Mouse (Mus musculus) kidney, postnatal 25 days (tissue): ENCODE measurements around the gene Cyb561d2.
A peak's percentile ranks its signal among the peaks of the same experiment; 100 is the strongest.
"Not testable (repeated sequence)": the region's sequence is repeated elsewhere in the genome, so short reads cannot be mapped to it uniquely, and the experiment has no call there.

Experiments
- DNase-seq, 2 experiments: peaks; one replicate each; pipeline ENCODE4 v3.0.0; 2021; ENCODE audit warnings: mixed read lengths in 2 of 2

Cyb561d2 gene

DNA sequence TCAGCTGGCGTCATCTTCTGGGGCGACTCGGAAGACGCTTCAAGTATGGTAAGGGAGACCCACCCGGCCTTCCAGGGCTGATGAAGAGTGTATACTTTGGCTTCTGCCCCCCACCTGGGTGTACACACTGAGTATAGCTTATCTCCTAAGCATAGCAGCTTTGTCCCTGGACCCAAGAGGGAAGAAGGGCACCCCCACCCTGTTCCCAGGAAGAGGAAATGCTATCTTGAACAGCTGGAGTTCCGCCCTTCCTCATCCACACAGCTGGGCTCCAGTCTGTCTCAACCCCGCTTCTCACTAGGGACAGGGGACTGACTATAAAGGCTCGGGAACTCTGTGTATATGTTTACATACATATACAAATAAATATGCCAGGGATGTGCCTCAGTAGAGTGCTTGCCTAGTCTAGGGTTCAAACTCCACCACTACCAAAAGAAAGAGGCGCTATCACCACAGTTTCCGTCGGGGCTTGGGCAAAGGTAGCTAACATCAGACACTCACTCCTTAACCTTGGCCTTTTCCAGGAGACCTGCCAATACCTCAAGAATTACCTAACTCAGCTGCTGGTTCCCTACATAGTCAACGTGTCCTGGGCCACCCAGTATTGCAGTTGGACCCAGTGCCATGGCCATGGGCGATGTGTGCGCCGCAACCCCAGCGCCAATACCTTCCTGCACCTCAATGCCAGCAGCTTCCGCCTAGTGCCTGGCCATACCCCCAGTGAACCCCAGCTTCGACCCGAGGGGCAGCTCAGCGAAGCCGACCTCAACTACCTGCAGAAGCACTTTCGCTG, 29.7 kb upstream of the Cyb561d2 start:
- peak in 1 of 2 experiments; percentile 55 for DNase-seq

DNA sequence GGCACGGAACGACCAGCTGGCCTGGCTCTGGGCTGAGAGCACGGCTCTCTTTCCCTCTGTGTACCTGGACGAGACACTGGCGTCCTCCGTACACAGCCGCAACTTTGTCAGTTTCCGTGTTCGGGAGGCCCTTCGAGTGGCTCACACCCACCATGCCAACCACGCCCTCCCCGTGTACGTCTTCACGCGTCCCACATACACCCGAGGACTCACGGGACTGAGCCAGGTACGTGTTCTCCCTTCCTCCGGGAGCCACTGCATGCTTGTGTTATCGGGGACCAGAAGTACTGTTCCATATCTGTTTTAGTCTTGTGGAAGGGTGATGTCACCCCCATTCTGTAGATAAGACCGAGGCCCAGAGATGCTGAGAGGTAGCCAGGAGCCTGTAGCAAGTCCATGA, 28.9 kb upstream of the Cyb561d2 start:
- DNase-seq: peak in 1 of 2 experiments; percentile 55

DNA sequence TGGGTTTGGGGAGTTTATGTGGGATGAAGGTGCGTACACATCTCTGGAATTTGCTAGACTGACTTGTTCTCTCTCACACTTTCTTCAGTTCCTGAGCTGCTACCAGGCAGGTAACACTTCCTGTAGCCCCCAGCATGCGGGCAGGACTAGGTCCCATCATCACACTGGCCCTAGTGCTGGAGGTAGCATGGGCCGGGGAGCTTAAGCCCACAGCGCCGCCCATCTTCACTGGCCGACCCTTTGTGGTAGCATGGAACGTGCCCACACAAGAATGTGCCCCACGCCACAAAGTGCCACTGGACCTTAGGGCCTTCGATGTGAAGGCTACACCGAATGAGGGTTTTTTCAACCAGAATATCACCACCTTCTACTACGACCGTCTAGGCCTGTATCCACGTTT, 28.0 kb upstream of the Cyb561d2 start:
- no peak for DNase-seq

DNA sequence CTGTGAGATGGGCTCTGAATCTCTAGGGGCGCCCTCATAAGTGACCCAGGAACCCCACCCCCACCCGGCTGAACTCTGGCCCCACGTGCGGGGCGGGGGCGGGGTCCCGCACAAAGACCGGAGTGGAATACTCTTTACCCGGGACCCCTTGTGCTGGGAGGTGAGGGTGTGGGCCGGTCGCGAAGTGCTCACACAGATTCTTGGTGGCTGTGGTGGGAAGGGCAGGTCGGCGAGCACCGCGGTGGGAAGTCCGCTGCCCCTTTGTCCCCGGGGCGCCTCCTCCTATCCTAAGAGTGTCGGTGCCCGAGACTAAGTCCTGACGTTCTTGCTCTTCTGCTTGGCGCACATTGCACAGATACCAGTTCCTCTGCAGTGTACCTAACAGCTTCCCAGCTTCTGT, 27.3 kb upstream of the Cyb561d2 start:
- no peak for DNase-seq

DNA sequence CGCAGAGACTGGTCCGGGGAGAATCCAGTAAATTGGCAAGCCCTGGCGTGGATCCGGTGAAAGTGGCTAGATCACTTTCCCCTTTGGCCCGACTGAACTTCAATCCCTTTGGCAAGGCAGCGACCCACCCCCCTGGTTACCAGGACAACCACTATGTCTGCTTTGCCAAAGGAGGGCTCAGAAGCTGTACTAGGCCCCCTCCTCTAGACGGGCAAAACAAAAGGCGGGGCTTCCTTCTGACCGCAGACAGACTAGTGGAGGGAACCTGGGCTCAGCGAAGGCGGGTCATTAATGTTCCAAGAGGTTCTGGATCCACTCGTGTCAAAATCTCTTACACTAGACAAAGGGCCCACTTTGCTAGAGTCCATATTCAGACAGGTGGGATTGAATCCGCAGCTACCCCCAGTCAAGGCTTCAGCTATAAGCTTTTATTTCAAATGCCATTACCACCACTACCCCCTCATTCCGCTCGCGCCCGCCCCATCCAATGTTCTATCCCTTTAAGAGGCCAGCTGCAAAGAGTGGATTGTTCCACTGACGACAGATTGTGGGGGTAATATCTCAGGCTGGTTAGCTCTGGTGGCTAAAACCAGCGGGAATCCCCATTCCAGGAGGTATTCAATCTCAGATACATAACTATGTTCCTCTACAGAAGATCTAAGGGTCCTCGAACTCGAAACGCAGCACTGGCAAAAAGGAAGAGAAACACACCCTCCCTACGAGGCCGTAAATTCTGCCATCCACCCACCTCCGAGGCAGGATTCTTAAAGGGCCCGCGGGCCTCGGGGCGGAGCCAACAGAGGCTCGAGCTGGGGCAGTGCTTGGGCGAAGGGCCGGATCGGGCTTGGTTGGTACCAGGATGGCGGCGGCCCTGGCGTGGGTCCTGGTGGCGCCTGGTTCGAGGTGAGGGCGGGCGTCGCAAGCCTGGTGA, 26.6 kb upstream of the Cyb561d2 start:
- DNase-seq: peak; percentile 89 to 95

DNA sequence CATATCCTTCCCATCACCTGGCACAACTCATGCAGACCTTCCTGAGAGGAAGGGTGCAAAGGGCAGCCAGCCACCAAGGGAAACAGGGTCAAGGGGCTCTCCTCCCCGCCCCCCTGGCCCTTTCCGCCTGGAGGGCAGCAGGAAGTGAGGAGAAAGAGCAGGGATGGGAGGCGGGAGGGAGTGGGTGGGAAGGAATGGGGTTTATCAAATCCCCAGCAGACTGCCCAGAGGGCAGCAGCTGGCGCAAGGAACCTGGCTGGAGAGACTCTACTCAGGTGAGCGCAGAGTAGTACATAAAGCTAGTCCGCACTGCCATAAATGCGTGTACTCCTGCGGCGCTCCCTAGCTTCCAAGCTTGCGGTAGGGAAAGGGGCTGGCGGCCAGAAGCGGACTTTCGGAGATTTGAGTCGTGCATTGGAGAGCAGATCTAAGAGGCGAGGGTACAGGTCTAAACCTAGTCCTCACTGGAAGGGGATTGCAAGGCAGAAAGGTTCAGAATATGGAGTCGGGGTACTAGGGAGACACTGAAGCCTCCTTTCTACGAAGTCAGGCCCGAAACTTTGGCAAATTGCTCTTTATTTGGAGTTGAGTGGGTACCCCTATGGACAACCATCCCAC, 25.8 kb upstream of the Cyb561d2 start, which contains the start of gene Hyal2:
Gene Hyal2, plus strand, starts transcription at position 244 of the 618 bp plus-strand sequence.
- DNase-seq: peak; percentile 88 to 95

DNA sequence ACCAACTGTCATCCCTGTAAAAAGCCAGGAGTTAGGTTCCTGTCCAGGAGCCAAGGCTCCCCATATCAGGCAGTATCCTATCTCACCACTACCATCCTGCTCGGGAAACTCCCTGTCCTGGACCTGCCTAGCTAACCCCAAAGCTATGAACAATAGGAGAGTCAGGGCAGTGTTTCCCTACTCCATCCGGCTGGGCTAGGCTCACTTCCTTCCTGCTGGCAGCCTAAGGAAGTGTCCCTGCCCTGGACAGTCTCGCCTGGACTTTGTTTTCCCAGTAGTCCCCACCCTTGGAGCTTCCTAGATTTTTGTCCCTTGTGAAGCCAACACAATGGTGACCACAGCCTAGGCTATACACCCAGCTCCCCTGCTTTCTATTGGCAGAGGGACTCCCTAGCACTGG, 24.9 kb upstream of the Cyb561d2 start:
- peak; percentile 65 to 88 for DNase-seq

DNA sequence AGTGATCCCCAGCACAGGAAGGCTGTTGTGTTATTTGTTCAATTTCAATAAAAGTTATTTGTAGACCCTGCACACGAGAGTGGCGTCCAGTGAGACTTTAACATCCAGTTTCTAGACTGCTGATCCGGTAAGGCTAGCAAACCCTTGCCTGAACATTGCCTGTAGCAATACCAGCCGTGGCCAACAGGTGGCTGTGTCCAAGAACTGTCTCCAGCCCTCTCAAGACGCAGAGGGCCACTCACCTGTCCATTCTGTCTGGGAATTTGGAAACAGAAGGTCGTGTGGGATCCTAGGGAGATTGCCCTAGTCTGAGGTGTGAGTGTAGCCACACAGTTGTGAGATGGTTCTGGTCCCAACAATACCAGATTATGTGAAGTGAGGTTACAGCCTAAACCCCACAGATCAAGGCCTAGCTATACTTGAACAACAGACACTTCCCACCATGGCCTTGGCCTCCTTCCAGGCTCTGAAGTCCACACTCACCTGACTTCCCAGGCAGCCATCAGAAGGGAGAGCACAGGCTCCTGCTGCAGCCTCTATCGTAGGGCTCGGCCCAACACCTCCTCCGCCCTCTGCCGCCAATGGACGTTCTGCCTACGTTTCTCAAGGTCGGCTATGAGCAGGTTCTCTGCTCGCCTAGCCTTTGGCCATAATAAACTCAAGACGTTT, 24.2 kb upstream of the Cyb561d2 start:
- peak; percentile 94 to 97 for DNase-seq

DNA sequence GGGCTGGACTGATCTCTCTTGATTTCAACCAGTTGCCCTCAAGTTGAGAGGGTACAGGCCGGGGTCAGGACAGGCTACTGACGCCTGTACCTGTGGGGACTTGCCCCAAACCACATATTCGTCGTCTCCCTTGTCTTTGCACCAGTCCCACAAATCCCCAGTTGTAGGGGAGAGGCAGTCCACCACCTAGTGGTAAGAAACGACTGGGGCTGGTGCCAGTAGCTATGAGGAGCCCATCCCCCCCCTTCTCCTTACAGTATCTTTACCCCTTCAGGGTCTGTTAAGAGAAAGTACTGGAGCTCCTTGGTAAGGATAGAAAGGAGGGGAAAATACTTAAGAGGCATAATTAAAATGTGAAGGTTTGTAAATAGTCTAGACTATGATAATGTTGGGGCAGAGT, 23.6 kb upstream of the Cyb561d2 start:
- DNase-seq: not testable (repeated sequence)

DNA sequence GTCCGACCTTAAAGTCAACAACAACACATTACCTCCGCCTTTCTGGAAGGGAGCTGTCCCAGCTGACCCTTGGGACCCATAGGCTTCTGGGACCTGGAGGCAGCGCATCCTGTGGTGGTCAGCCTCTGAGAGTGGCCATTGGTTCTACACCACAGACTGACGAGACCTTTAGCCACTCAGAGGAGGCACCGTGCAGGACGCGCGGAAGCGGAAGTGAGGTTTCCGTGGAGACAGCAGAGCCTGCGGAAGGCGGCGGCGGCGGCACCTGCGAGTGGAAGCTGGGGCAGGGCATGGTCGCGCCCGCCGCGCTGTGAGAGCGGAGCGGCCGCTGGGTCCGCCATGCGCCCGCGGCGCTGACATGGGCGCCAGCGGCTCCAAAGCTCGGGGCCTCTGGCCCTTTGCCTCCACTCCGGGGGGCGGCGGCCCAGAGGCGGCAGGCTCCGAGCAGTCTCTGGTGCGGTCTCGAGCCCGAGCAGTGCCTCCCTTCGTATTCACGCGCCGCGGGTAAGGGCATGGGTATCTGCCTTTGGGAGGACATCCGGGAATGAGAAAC, 21.1 kb upstream of the Cyb561d2 start, which contains the start of gene Tusc2:
Gene Tusc2, plus strand, starts transcription at position 227 of the 553 bp plus-strand sequence.
- DNase-seq: peak; percentile 96 to 99

DNA sequence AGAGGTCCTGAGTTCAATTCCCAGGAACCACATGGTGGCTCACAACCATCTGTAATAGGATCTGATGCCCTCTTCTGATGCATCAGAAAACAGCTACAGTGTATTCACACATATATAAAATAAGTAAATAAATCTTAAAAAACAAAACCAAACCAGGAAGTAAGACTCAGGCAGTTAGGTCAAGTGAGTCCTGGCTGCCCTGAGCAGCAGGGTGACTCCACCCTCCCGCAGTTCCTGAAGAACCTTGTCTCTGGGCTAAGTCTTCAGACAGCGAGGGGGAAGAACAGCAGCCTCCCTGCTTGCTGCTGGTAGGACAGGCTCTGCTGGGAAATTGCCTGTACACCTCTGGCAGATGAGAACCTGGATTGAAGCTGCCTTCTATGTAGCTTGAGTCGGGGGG, 14.4 kb upstream of the Cyb561d2 start:
- DNase-seq: peak in 1 of 2 experiments; percentile 54

DNA sequence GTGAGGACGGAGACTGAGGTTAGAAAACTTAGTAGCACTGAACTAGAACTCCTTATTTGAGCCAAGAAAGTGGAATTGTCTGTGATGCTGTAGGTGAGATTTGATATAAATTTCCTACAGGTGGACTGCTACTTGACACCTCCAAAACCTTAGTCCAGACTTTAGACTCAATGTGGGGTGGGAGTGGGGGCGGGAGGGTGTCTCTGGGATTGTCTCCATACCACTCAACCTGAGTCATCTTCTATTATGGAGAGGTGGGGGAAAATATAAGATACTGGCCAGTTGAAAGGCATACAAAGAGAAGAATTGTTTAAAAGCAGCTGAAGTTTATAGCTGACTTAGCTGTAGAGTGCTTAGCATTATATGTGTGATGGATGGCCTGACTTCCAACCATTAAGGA, 13.7 kb upstream of the Cyb561d2 start:
- no peak for DNase-seq

- DNase-seq: peak; percentile 68 to 82
These were observed 13.1 kb upstream of the Cyb561d2 start for GRCm38 (mm10) chr9:107555031-107555457.

- DNase-seq: peak; percentile 97
These were observed 12.4 kb upstream of the Cyb561d2 start for GRCm38 (mm10) chr9:107554319-107554825.

DNA sequence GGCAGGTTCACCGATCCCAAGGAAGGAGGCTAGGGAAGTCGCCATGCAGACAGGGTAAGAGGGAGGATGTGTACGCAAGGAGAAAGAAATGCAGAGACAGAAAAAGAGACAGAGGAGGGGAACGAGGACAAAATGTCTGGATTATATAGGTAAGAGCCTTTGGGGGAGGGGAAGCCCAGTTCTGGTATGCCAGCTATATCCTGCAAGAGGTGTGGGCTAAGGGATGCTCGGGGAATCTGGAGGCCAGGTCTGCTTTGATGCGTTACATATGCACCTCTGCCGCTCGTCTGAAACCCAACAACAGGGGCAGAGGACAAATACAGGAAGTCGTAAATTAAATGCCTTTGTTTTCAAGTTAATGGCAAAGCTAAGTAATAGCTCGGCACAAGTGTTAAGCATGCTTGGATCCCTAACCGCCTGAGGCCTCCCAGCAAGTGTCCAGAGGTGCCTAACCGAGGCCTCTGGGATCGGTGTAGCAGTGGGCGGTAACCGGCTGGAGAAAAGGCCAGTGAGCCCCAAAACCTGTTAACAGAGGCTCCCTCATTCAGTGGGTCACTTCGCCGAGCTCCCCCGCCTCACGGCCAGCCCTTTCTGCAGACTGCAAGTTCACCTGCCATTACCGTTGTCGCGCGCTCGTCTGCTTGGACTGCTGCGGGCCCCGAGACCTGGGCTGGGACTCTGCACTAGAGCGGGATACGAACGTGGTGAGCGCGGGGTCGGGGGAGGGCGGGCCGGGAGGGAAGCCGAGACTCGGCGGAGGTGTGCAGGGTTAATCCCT, 11.7 kb upstream of the Cyb561d2 start:
- DNase-seq: peak in 1 of 2 experiments; percentile 79

- peak in 1 of 2 experiments; percentile 42 for DNase-seq
These were observed 10.8 kb upstream of the Cyb561d2 start for GRCm38 (mm10) chr9:107552690-107553393.

DNA sequence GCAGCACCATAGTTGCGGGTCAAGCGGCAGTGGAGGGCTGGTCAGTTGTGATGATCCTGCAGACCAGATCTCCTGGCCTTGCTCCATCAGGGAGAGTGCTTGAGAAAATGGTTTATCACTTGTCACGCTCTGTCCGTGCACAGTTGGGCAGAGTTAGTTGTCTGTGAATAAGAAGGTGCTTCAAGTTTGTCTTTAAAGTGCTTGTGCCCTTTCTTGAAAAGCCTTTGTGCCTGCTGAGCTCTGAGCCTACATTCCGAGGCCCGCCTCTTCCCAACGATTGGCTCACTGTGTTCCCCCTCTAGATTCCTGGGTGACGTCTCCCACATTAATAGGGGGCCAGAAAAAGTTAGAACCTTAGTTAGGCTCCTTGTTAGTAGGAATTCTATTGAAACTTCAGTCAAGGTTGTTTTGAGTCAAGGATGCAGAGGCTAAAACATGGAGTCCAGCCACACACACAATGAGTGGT, 9.9 kb upstream of the Cyb561d2 start:
- no peak for DNase-seq

DNA sequence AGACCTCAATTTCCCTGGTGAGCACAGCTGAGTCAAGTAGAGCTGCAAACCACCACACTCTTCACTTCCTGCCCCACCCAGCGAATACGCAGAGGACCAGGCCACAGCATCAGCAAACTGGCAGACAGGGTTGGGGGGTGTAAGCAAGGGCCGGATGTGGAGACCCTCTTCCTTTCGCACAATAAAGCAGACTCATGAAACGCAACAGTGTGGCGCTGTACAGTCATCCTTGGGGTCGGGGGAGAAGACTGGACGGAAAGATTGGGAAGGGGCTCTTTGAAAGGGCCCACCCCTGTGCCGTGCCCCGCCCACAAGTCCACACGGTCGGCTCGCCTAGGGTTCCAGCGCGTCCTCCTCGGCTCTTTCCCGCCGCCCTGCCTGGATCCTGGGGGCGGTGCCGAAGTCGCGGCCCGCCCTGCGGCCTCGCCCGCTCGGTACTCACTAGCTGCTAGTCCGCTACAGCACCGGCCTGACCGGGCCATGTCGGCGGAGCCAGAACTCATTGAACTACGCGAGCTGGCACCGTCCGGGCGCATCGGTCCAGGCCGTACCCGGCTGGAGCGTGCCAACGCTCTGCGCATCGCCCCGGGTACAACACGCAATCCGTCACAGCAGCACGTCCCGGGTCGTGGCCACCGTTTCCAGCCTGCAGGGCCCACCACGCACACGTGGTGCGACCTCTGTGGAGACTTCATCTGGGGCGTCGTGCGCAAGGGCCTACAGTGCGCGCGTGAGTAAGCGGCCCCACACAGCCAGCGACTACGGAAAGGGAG, 9.3 kb upstream of the Cyb561d2 start, which contains the start of gene Rassf1:
Gene Rassf1, plus strand, starts transcription at position 439 of the 773 bp plus-strand sequence.
- peak; percentile 78 to 92 for DNase-seq

DNA sequence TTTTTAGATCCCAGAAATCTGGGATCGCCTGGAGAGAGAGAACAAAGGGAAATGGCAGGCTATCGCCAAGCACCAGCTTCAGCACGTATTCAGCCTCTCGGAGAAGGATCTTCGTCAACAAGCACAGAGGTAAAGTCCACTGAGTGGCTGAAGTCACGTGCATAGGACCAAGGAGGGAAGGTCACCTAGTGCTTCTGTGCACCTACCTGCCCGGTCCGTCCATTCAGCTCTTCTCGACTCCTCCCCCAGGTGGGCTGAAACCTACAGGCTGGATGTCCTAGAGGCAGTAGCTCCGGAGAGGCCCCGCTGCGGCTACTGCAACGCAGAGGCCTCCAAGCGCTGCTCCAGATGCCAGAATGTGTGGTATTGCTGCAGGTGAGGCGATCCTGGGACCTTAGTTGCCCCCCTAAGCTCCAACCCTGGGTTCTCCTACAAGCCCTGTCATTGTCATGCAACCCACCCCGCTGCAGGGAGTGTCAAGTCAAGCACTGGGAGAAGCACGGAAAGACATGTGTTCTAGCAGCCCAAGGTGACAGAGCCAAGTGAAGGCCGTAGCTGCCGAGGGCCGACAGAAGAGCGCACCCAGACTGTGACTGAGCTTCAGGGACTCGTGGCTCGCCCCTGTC, 8.6 kb upstream of the Cyb561d2 start:
- DNase-seq: peak; percentile 84 to 95
